Mouse (Mus musculus): ENCODE measurements around the gene Hdac10. TPM values are rescaled to one million over a fixed set of nuclear protein-coding genes. Genes with fewer than 3 reads are reported as not detected.

The Hdac10 gene
- polyA plus RNA-seq, 1 experiment from 2014 or later: 12.7 TPM

DNA sequence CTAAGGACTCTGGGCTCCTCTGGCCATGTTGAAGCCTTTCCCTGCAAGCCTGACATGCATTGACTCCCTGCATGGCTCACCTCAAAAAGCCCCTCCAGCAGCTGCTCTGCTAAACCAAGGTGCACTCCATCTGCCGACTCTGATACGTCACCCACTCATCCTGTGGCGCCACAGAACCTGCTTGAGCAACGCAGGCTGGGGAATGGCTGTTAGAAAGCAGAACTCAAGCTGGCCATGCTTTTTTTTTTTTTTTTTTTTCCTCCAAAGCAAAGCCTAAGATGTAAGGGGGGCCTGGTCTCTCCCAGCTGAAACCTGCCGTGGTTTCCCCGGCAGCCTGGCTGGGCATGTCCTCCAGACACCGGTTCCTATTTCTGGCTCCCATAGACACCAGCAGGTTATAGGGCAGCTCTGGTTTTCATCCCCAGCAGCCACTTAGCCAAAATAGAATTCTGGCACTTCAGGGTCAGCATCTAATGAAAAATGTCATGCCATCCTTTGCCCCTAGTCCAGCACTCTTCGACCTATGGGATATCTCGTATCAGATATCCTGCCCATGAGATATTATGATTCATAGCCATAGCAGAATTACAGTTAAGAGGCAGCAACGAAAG, 54.4 kb downstream of the Hdac10 start:
- peak overlapping the region; percentile 93 for H3K27ac ChIP-seq (ENCODE audit: poor library complexity, severe bottlenecking)
- peak overlapping the region; percentile 86 for H3K4me2 ChIP-seq
- WGBS: 39% methylated on average over 10 of the region's 10 CpGs
- no peaks in the 10 kb centered on the region for H3K36me3 ChIP-seq
- H3K4me3 ChIP-seq: no peak overlapping the region
- H3K4me1 ChIP-seq (replicated peaks): peaks cover 54% of the 10 kb centered on the region
- peak overlapping the region; percentile 37; the same call in 1 of the 2 replicates for H3K9ac ChIP-seq
- ATAC-seq (ENCODE audit: insufficient number of reproducible peaks, low FRiP score): no peak
- H3K9me3 ChIP-seq (replicated peaks): no peaks in the 10 kb centered on the region
- H3K27me3 ChIP-seq (replicated peaks): peaks cover 14% of the 10 kb centered on the region

Small RNA genes within 50 kb of the gene (microRNA-seq; reads per million reads assigned to microRNA genes)
- not detected for gene Mir7118

Other genes with a start within 250 kb of the Hdac10 start
- not detected in 2 replicates for gene Ttll8, start 174.3 kb downstream of the Hdac10 start, polyA plus RNA-seq (2016; fragmentation: Nextera tagmentation; extraction: Ambion mirVana)
- gene Mlc1, start 149.7 kb downstream of the Hdac10 start, polyA plus RNA-seq (2016; fragmentation: Nextera tagmentation; extraction: Ambion mirVana): 0.06 TPM in 1 of 2 replicates, not detected in the other
- gene Mov10l1, start 145.8 kb downstream of the Hdac10 start, polyA plus RNA-seq (2016; fragmentation: Nextera tagmentation; extraction: Ambion mirVana): 56.9 and 60.3 TPM in 2 replicates
- 1.8 and 2.4 TPM in 2 replicates for gene Panx2, start 69.0 kb downstream of the Hdac10 start, polyA plus RNA-seq (2016; fragmentation: Nextera tagmentation; extraction: Ambion mirVana)
- gene Trabd, start 53.6 kb downstream of the Hdac10 start, polyA plus RNA-seq (2016; fragmentation: Nextera tagmentation; extraction: Ambion mirVana): 51.7 and 53.5 TPM in 2 replicates
- 12.4 and 12.6 TPM in 2 replicates for gene Selenoo, start 39.6 kb downstream of the Hdac10 start, polyA plus RNA-seq (2016; fragmentation: Nextera tagmentation; extraction: Ambion mirVana)
- gene Tubgcp6, start 5.6 kb downstream of the Hdac10 start, polyA plus RNA-seq (2016; fragmentation: Nextera tagmentation; extraction: Ambion mirVana): 13.7 and 15.8 TPM in 2 replicates
- 19.9 and 20.1 TPM in 2 replicates for gene Mapk12, start 12.0 kb upstream of the Hdac10 start, polyA plus RNA-seq (2016; fragmentation: Nextera tagmentation; extraction: Ambion mirVana)
- 3.7 and 4.6 TPM in 2 replicates for gene Mapk11, start 20.9 kb upstream of the Hdac10 start, polyA plus RNA-seq (2016; fragmentation: Nextera tagmentation; extraction: Ambion mirVana)
- gene Plxnb2, start 52.1 kb upstream of the Hdac10 start, polyA plus RNA-seq (2016; fragmentation: Nextera tagmentation; extraction: Ambion mirVana): 124 and 130 TPM in 2 replicates
- gene Dennd6b, start 67.8 kb upstream of the Hdac10 start, polyA plus RNA-seq (2016; fragmentation: Nextera tagmentation; extraction: Ambion mirVana): 19.9 and 20.2 TPM in 2 replicates
- 21.0 and 25.9 TPM in 2 replicates for gene Ppp6r2, start 82.9 kb upstream of the Hdac10 start, polyA plus RNA-seq (2016; fragmentation: Nextera tagmentation; extraction: Ambion mirVana)
- gene Sbf1, start 186.6 kb upstream of the Hdac10 start, polyA plus RNA-seq (2016; fragmentation: Nextera tagmentation; extraction: Ambion mirVana): 45.0 and 46.3 TPM in 2 replicates
- gene Adm2, start 194.0 kb upstream of the Hdac10 start, polyA plus RNA-seq (2016; fragmentation: Nextera tagmentation; extraction: Ambion mirVana): 0.77 and 1.0 TPM in 2 replicates
- gene Miox, start 205.7 kb upstream of the Hdac10 start, polyA plus RNA-seq (2016; fragmentation: Nextera tagmentation; extraction: Ambion mirVana): not detected in 2 replicates
- gene Lmf2, start 227.0 kb upstream of the Hdac10 start, polyA plus RNA-seq (2016; fragmentation: Nextera tagmentation; extraction: Ambion mirVana): 46.9 and 49.4 TPM in 2 replicates
- 112 and 116 TPM in 2 replicates for gene Ncaph2, start 227.0 kb upstream of the Hdac10 start, polyA plus RNA-seq (2016; fragmentation: Nextera tagmentation; extraction: Ambion mirVana)
- gene Sco2, start 245.1 kb upstream of the Hdac10 start, polyA plus RNA-seq (2016; fragmentation: Nextera tagmentation; extraction: Ambion mirVana): 5.6 TPM in 2 replicates
- 1.3 and 1.6 TPM in 2 replicates for gene Tymp, start 248.3 kb upstream of the Hdac10 start, polyA plus RNA-seq (2016; fragmentation: Nextera tagmentation; extraction: Ambion mirVana)